Mouse (Mus musculus): Measurements from ENCODE around the gene Gm11565. TPM values are rescaled to one million over a fixed set of nuclear protein-coding genes. Genes with fewer than 3 reads are reported as not detected.
"Not testable (repeated sequence)": the region's sequence is repeated elsewhere in the genome, so short reads cannot be mapped to it uniquely, and the experiment has no call there.

Gm11565 gene
- total RNA-seq (2014; rRNA removed), result not detected in 2 replicates
- polyA plus RNA-seq (2015; fragmentation: Nextera tagmentation; extraction: Ambion mirVana), result not detected in 2 replicates

- no peaks in the 10 kb centered on the region for H3K4me1 ChIP-seq (ENCODE audit: insufficient read depth)
- ATAC-seq (no peak), DNase-seq (no peak)
- no peaks in the 10 kb centered on the region for H3K9me3 ChIP-seq (ENCODE audit: low read length)
- H3K9ac ChIP-seq, result no peak within 1 kb of the TSS
- 94% methylated on average over 3 of the region's 3 CpGs for WGBS
- H3K4me3 ChIP-seq (ENCODE audit: low read depth, low read length), result no peak within 1 kb of the TSS
- no peaks in the 10 kb centered on the region for H3K36me3 ChIP-seq (ENCODE audit: insufficient read depth)
- no peak for TF ChIP-seq CTCF (IDR thresholded peaks at IDR 0.05; ENCODE audit: low read depth)
- H3K27ac ChIP-seq (ENCODE audit: low read depth, low read length), result no peak within 1 kb of the TSS
- H3K4me2 ChIP-seq (ENCODE audit: low read depth), result no peak within 1 kb of the TSS
- H3K27me3 ChIP-seq (ENCODE audit: insufficient read depth, low read length), result no peaks in the 10 kb centered on the region
Observed at GRCm38 (mm10) chr11:99914451-99914850, at the start of gene Gm11565. Gene Gm11565 (plus strand): TSS chr11:99914751.

GRCm38 (mm10) chr11:99873089-99873488, 41.5 kb upstream of the Gm11565 start, which contains the start of gene Krtap9-1:
Gene Krtap9-1 (plus strand): TSS chr11:99873389.
- not testable (repeated sequence) for H3K4me2 ChIP-seq (ENCODE audit: low read depth); H3K9me3 ChIP-seq (ENCODE audit: low read length); H3K9ac ChIP-seq; H3K36me3 ChIP-seq (ENCODE audit: insufficient read depth); H3K4me3 ChIP-seq (ENCODE audit: low read depth, low read length); H3K4me1 ChIP-seq (ENCODE audit: insufficient read depth); H3K27ac ChIP-seq (ENCODE audit: low read depth, low read length); DNase-seq; ATAC-seq; H3K27me3 ChIP-seq (ENCODE audit: insufficient read depth, low read length)
- 57% methylated on average over 1 of the region's 1 CpGs for WGBS

GRCm38 (mm10) chr11:99878887-99879286, 35.7 kb upstream of the Gm11565 start, which contains the start of gene Gm11567:
Gene Gm11567 (plus strand): TSS chr11:99879187.
- H3K4me3 ChIP-seq (ENCODE audit: low read depth, low read length); H3K4me1 ChIP-seq (ENCODE audit: insufficient read depth); H3K27me3 ChIP-seq (ENCODE audit: insufficient read depth, low read length); ATAC-seq; H3K4me2 ChIP-seq (ENCODE audit: low read depth); H3K9ac ChIP-seq; DNase-seq; H3K36me3 ChIP-seq (ENCODE audit: insufficient read depth); H3K9me3 ChIP-seq (ENCODE audit: low read length); H3K27ac ChIP-seq (ENCODE audit: low read depth, low read length): not testable (repeated sequence)
- 49% methylated on average over 1 of the region's 1 CpGs for WGBS

GRCm38 (mm10) chr11:99907620-99908019, 6.9 kb upstream of the Gm11565 start, which contains the start of gene Krtap31-1:
Gene Krtap31-1 (plus strand): TSS chr11:99907920.
- Histone ChIP-seq H3K4me3 (ENCODE audit: low read depth, low read length) (no peak within 1 kb of the TSS), H3K4me2 (ENCODE audit: low read depth) (no peak within 1 kb of the TSS), H3K27ac (ENCODE audit: low read depth, low read length) (no peak within 1 kb of the TSS), H3K9ac (no peak within 1 kb of the TSS), H3K9me3 (ENCODE audit: low read length) (no peaks in the 10 kb centered on the region), H3K27me3 (ENCODE audit: insufficient read depth, low read length) (no peaks in the 10 kb centered on the region), H3K4me1 (ENCODE audit: insufficient read depth) (no peaks in the 10 kb centered on the region), H3K36me3 (ENCODE audit: insufficient read depth) (no peaks in the 10 kb centered on the region)
- 88% methylated on average over 2 of the region's 2 CpGs for WGBS
- ATAC-seq, result no peak
- no peak for DNase-seq
- TF ChIP-seq CTCF (IDR thresholded peaks at IDR 0.05; ENCODE audit: low read depth), result no peak

GRCm38 (mm10) chr11:99935991-99936390, 21.4 kb downstream of the Gm11565 start, which contains the start of gene Krtap31-2:
Gene Krtap31-2 (plus strand): TSS chr11:99936291.
- no peak for TF ChIP-seq CTCF (IDR thresholded peaks at IDR 0.05; ENCODE audit: low read depth)
- 90% methylated on average over 1 of the region's 1 CpGs for WGBS

GRCm38 (mm10) chr11:99937751-99938264, 23.3 kb downstream of the Gm11565 start:
- Histone ChIP-seq H3K4me2 (ENCODE audit: low read depth) (no peak overlapping the region), H3K27ac (ENCODE audit: low read depth, low read length) (no peak overlapping the region), H3K9me3 (ENCODE audit: low read length) (no peaks in the 10 kb centered on the region), H3K4me3 (ENCODE audit: low read depth, low read length) (no peak overlapping the region), H3K36me3 (ENCODE audit: insufficient read depth) (no peaks in the 10 kb centered on the region), H3K27me3 (ENCODE audit: insufficient read depth, low read length) (no peaks in the 10 kb centered on the region), H3K9ac (no peak overlapping the region), H3K4me1 (ENCODE audit: insufficient read depth) (no peaks in the 10 kb centered on the region)
- ATAC-seq (no peak), DNase-seq (no peak)
- WGBS, result 85% methylated on average over 9 of the region's 9 CpGs
- TF ChIP-seq CTCF (IDR thresholded peaks at IDR 0.05; ENCODE audit: low read depth), result no peak

More at GRCm38 (mm10) chr11:99935991-99936390, 21.4 kb downstream of the Gm11565 start, which contains the start of gene Krtap31-2:
- no peak within 1 kb of the TSS for H3K4me3 ChIP-seq (ENCODE audit: low read depth, low read length)
- H3K27me3 ChIP-seq (ENCODE audit: insufficient read depth, low read length), result no peaks in the 10 kb centered on the region
- DNase-seq (no peak), ATAC-seq (no peak)
- no peak within 1 kb of the TSS for H3K27ac ChIP-seq (ENCODE audit: low read depth, low read length)
- H3K9ac ChIP-seq, result no peak within 1 kb of the TSS
- no peaks in the 10 kb centered on the region for H3K9me3 ChIP-seq (ENCODE audit: low read length)
- no peak within 1 kb of the TSS for H3K4me2 ChIP-seq (ENCODE audit: low read depth)
- H3K36me3 ChIP-seq (ENCODE audit: insufficient read depth), result no peaks in the 10 kb centered on the region
- H3K4me1 ChIP-seq (ENCODE audit: insufficient read depth), result no peaks in the 10 kb centered on the region

- Histone ChIP-seq H3K27me3 (ENCODE audit: insufficient read depth, low read length) (no peaks in the 10 kb centered on the region), H3K4me2 (ENCODE audit: low read depth) (no peak within 1 kb of the TSS), H3K9ac (no peak within 1 kb of the TSS), H3K27ac (ENCODE audit: low read depth, low read length) (no peak within 1 kb of the TSS), H3K4me3 (ENCODE audit: low read depth, low read length) (no peak within 1 kb of the TSS), H3K4me1 (ENCODE audit: insufficient read depth) (no peaks in the 10 kb centered on the region), H3K9me3 (ENCODE audit: low read length) (no peaks in the 10 kb centered on the region), H3K36me3 (ENCODE audit: insufficient read depth) (no peaks in the 10 kb centered on the region)
- no peak for TF ChIP-seq CTCF (IDR thresholded peaks at IDR 0.05; ENCODE audit: low read depth)
- 92% methylated on average over 2 of the region's 2 CpGs for WGBS
- no peak for ATAC-seq
- DNase-seq, result no peak
Observed at GRCm38 (mm10) chr11:99948175-99948574, 33.6 kb downstream of the Gm11565 start, which contains the start of gene Krtap9-5. Gene Krtap9-5 (plus strand): TSS chr11:99948475.
